Mouse (Mus musculus): Measurements from ENCODE around the gene Palm2.

DNA sequence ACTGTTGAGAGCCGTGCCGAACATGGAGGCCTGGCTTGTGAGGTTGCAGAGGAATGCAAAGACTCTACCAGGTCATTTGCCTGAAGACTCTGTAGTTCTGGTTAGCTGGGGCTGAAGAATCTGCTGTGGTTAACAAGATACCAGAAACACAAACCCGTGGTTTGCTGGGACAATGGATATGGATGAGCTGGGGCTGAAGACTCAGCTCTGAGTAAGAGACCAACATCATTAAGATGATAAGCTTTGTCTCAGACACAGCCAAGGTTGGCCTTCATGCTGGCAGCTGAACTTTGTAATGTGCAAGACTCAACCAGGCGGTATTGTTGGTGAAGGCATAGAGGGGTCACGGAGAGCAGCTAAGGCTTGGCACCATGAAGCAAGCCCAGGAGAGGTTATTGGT lies 18.6 kb downstream of the Palm2 start:
- no peak for TF ChIP-seq CTCF (IDR thresholded peaks at IDR 0.05; ENCODE audit: borderline replicate concordance, extremely low read depth, insufficient read depth, insufficient read length)
- no peak for TF ChIP-seq POLR2A (IDR thresholded peaks at IDR 0.05; ENCODE audit: borderline replicate concordance, extremely low read depth, insufficient read depth, insufficient read length, poor library complexity, severe bottlenecking)

All from brain, embryonic 14.5 days (tissue).